Mouse (Mus musculus) hindbrain, embryonic 13.5 days (tissue): Measurements from ENCODE around the gene Tsen54. TPM values are rescaled to one million over a fixed set of nuclear protein-coding genes. Genes with fewer than 3 reads are reported as not detected.

Experiments used
- ATAC-seq: fragments of 200-750 bp; cut with Nextera tagmentation; 2 replicates; pipeline ENCODE4 v1.8.0; 2017; ENCODE audit warnings: moderate TSS enrichment; ENCODE audit not compliant: low FRiP score
- H3K27ac ChIP-seq: fragments of 300-500 bp; sonication (generic); 2 replicates; pipeline ENCODE4 v1.5.1; 2015; ENCODE audit warnings: inconsistent platforms, mild to moderate bottlenecking, moderate library complexity
- H3K27me3 ChIP-seq: fragments of 300-500 bp; sonication (generic); 2 replicates; pipeline ENCODE4 v1.6.1; 2015; ENCODE audit warnings: mild to moderate bottlenecking, inconsistent platforms
- H3K36me3 ChIP-seq: fragments of 300-500 bp; sonication (generic); 2 replicates; pipeline ENCODE4 v1.6.1; 2015; ENCODE audit warnings: mild to moderate bottlenecking, inconsistent platforms
- H3K4me1 ChIP-seq: fragments of 300-500 bp; sonication (generic); replicated peaks from 2 replicates; pipeline ENCODE4 v1.6.1; 2015; ENCODE audit warnings: inconsistent platforms
- H3K4me2 ChIP-seq: fragments of 300-500 bp; sonication (generic); 2 replicates; pipeline ENCODE4 v1.6.1; 2015; ENCODE audit warnings: inconsistent platforms, mild to moderate bottlenecking, moderate library complexity
- H3K4me3 ChIP-seq: fragments of 300-500 bp; sonication (generic); 2 replicates; pipeline ENCODE4 v1.5.1; 2015; ENCODE audit warnings: mild to moderate bottlenecking, inconsistent platforms
- H3K9ac ChIP-seq: fragments of 300-500 bp; sonication (generic); 2 replicates; pipeline ENCODE4 v1.6.1; 2015; ENCODE audit warnings: mild to moderate bottlenecking, inconsistent platforms
- H3K9me3 ChIP-seq: fragments of 300-500 bp; sonication (generic); 2 replicates; pipeline ENCODE4 v1.6.1; 2016; ENCODE audit warnings: inconsistent platforms
- WGBS: fragments of 180-500 bp; shearing (Covaris S2); methylation state at CpG from one replicate; pipeline ENCODE4 v1.1.7; 2015; 5-methylcytosine and 5-hydroxymethylcytosine counted together
- polyA plus RNA-seq: library from polyadenylated mRNA; unstranded; fragments of >200 nt; fragmentation: Nextera tagmentation; extraction: Ambion mirVana; gene quantifications from 2 replicates; pipeline ENCODE4 v1.2.1, GENCODE M21; 2015

The Tsen54 gene
- polyA plus RNA-seq, 1 experiment from 2014 or later = 25.4 TPM

- Histone ChIP-seq H3K4me2 (no peak overlapping the region), H3K27me3 (peaks cover 47% of the 10 kb centered on the region), H3K36me3 (no peaks in the 10 kb centered on the region), H3K9ac (no peak overlapping the region), H3K4me3 (no peak overlapping the region), H3K27ac (no peak overlapping the region), H3K9me3 (no peaks in the 10 kb centered on the region), H3K4me1 (peaks cover 16% of the 10 kb centered on the region)
- no peak for ATAC-seq
- WGBS = 55% methylated on average over 6 of the region's 6 CpGs
These were observed 19.5 kb downstream of the Tsen54 start for GRCm38 (mm10) chr11:115834033-115834432.

- H3K27me3 ChIP-seq = peaks cover 19% of the 10 kb centered on the region
- WGBS = 36% methylated on average over 11 of the region's 11 CpGs
- H3K36me3 ChIP-seq = no peaks in the 10 kb centered on the region
- no peak overlapping the region for H3K9ac ChIP-seq
- no peak overlapping the region for H3K27ac ChIP-seq
- H3K9me3 ChIP-seq = no peaks in the 10 kb centered on the region
- ATAC-seq = no peak
- no peak overlapping the region for H3K4me3 ChIP-seq
- H3K4me1 ChIP-seq = peaks cover 13% of the 10 kb centered on the region
- H3K4me2 ChIP-seq = no peak overlapping the region
These were observed 22.3 kb downstream of the Tsen54 start for GRCm38 (mm10) chr11:115836656-115837395.

GRCm38 (mm10) chr11:115837606-115838345, 23.3 kb downstream of the Tsen54 start:
- ATAC-seq = no peak
- Histone ChIP-seq H3K36me3 (no peaks in the 10 kb centered on the region), H3K4me3 (no peak overlapping the region), H3K4me2 (no peak overlapping the region), H3K27me3 (peaks cover 10% of the 10 kb centered on the region), H3K4me1 (peaks cover 10% of the 10 kb centered on the region), H3K9me3 (no peaks in the 10 kb centered on the region), H3K9ac (no peak overlapping the region), H3K27ac (no peak overlapping the region)
- 93% methylated on average over 22 of the region's 22 CpGs for WGBS

GRCm38 (mm10) chr11:115838895-115839311, 24.4 kb downstream of the Tsen54 start:
- Histone ChIP-seq H3K36me3 (no peaks in the 10 kb centered on the region), H3K9me3 (no peaks in the 10 kb centered on the region), H3K4me1 (peaks cover 5% of the 10 kb centered on the region), H3K4me2 (no peak overlapping the region), H3K27ac (no peak overlapping the region), H3K4me3 (no peak overlapping the region), H3K27me3 (peaks cover 8% of the 10 kb centered on the region), H3K9ac (no peak overlapping the region)
- no peak for ATAC-seq
- 60% methylated on average over 4 of the region's 4 CpGs for WGBS

- H3K9ac ChIP-seq = 0 out of 2 replicates have a peak overlapping the region, but pooled peaks have one; percentile 24
- no peak overlapping the region for H3K27ac ChIP-seq
- WGBS = 70% methylated on average over 3 of the region's 3 CpGs
- no peak overlapping the region for H3K4me2 ChIP-seq
- peaks cover under 1% of the 10 kb centered on the region; the same call in 1 of the 2 replicates for H3K27me3 ChIP-seq
- H3K4me3 ChIP-seq = no peak overlapping the region
- peaks cover 5% of the 10 kb centered on the region for H3K4me1 ChIP-seq
- no peak for ATAC-seq
- no peaks in the 10 kb centered on the region for H3K36me3 ChIP-seq
- H3K9me3 ChIP-seq = no peaks in the 10 kb centered on the region
These were observed 25.2 kb downstream of the Tsen54 start for GRCm38 (mm10) chr11:115839732-115840131.

GRCm38 (mm10) chr11:115841044-115841443, 26.5 kb downstream of the Tsen54 start:
- H3K27me3 ChIP-seq = no peaks in the 10 kb centered on the region
- no peak overlapping the region for H3K4me2 ChIP-seq
- H3K9me3 ChIP-seq = no peaks in the 10 kb centered on the region
- no peaks in the 10 kb centered on the region for H3K4me1 ChIP-seq
- no peak for ATAC-seq
- no peak overlapping the region for H3K4me3 ChIP-seq
- whole genome bisulfite sequencing = 82% methylated on average over 6 of the region's 6 CpGs
- no peak overlapping the region for H3K27ac ChIP-seq
- no peak overlapping the region for H3K9ac ChIP-seq
- H3K36me3 ChIP-seq = no peaks in the 10 kb centered on the region

GRCm38 (mm10) chr11:115841961-115842550, 27.5 kb downstream of the Tsen54 start:
- no peak overlapping the region for H3K4me2 ChIP-seq
- no peaks in the 10 kb centered on the region for H3K9me3 ChIP-seq
- no peak overlapping the region for H3K4me3 ChIP-seq
- H3K27me3 ChIP-seq = no peaks in the 10 kb centered on the region
- H3K9ac ChIP-seq = no peak overlapping the region
- H3K27ac ChIP-seq = 0 out of 2 replicates have a peak overlapping the region, but pooled peaks have one; percentile 18
- no peaks in the 10 kb centered on the region for H3K36me3 ChIP-seq
- H3K4me1 ChIP-seq = no peaks in the 10 kb centered on the region
- WGBS = 36% methylated on average over 6 of the region's 6 CpGs
- ATAC-seq = no peak

GRCm38 (mm10) chr11:115843141-115843890, 28.8 kb downstream of the Tsen54 start:
- WGBS = 86% methylated on average over 12 of the region's 14 CpGs
- no peaks in the 10 kb centered on the region for H3K36me3 ChIP-seq
- no peak overlapping the region for H3K4me2 ChIP-seq
- H3K9me3 ChIP-seq = no peaks in the 10 kb centered on the region
- no peak for ATAC-seq
- H3K27ac ChIP-seq = no peak overlapping the region
- no peaks in the 10 kb centered on the region for H3K27me3 ChIP-seq
- H3K4me3 ChIP-seq = no peak overlapping the region
- no peak overlapping the region for H3K9ac ChIP-seq
- H3K4me1 ChIP-seq = no peaks in the 10 kb centered on the region

- H3K4me1 ChIP-seq = no peaks in the 10 kb centered on the region
- WGBS = 96% methylated on average over 5 of the region's 5 CpGs
- no peaks in the 10 kb centered on the region for H3K36me3 ChIP-seq
- H3K4me2 ChIP-seq = no peak overlapping the region
- H3K27ac ChIP-seq = no peak overlapping the region
- ATAC-seq = no peak
- H3K27me3 ChIP-seq = no peaks in the 10 kb centered on the region
- H3K9ac ChIP-seq = no peak overlapping the region
- H3K9me3 ChIP-seq = no peaks in the 10 kb centered on the region
- H3K4me3 ChIP-seq = no peak overlapping the region
These were observed 29.3 kb downstream of the Tsen54 start for GRCm38 (mm10) chr11:115843891-115844239.

- Histone ChIP-seq H3K27me3 (no peaks in the 10 kb centered on the region), H3K4me3 (no peak overlapping the region), H3K27ac (no peak overlapping the region)
These were observed 29.7 kb downstream of the Tsen54 start for GRCm38 (mm10) chr11:115844240-115844639.

GRCm38 (mm10) chr11:115845819-115846218, 31.3 kb downstream of the Tsen54 start:
- Histone ChIP-seq H3K36me3 (no peaks in the 10 kb centered on the region), H3K9me3 (no peaks in the 10 kb centered on the region), H3K4me1 (no peaks in the 10 kb centered on the region), H3K27me3 (no peaks in the 10 kb centered on the region), H3K27ac (no peak overlapping the region), H3K9ac (no peak overlapping the region), H3K4me3 (no peak overlapping the region), H3K4me2 (no peak overlapping the region)
- ATAC-seq = no peak
- 98% methylated on average over 2 of the region's 2 CpGs for WGBS

More at GRCm38 (mm10) chr11:115844240-115844639, 29.7 kb downstream of the Tsen54 start:
- WGBS = 83% methylated on average over 8 of the region's 8 CpGs
- Histone ChIP-seq H3K36me3 (no peaks in the 10 kb centered on the region), H3K9ac (no peak overlapping the region), H3K4me1 (no peaks in the 10 kb centered on the region), H3K9me3 (no peaks in the 10 kb centered on the region), H3K4me2 (no peak overlapping the region)
- ATAC-seq = no peak

GRCm38 (mm10) chr11:115854674-115855073, 40.1 kb downstream of the Tsen54 start:
- 87% methylated on average over 6 of the region's 6 CpGs for WGBS
- peaks cover 15% of the 10 kb centered on the region for H3K4me1 ChIP-seq
- no peak overlapping the region for H3K4me2 ChIP-seq
- H3K4me3 ChIP-seq = no peak overlapping the region
- H3K27me3 ChIP-seq = peaks cover 40% of the 10 kb centered on the region
- no peak overlapping the region for H3K9ac ChIP-seq
- H3K27ac ChIP-seq = no peak overlapping the region
- no peaks in the 10 kb centered on the region for H3K9me3 ChIP-seq
- no peak for ATAC-seq
- H3K36me3 ChIP-seq = no peaks in the 10 kb centered on the region
